Mouse (Mus musculus) lung, postnatal 0 days (tissue): Measurements from ENCODE around the gene Rufy3. TPM values are rescaled to one million over a fixed set of nuclear protein-coding genes. Genes with fewer than 3 reads are reported as not detected.
A peak's percentile ranks its signal among the peaks of the same experiment; 100 is the strongest.
"Not testable (repeated sequence)": the region's sequence is repeated elsewhere in the genome, so short reads cannot be mapped to it uniquely, and the experiment has no call there.

Experiments used
- ATAC-seq: fragments of 200-750 bp; cut with Nextera tagmentation; 2 replicates; pipeline ENCODE4 v1.8.0; 2017; ENCODE audit warnings: moderate library complexity
- DNase-seq: peaks from one replicate; pipeline ENCODE4 v3.0.0-alpha.2; 2016; ENCODE audit warnings: low spot score
- H3K27ac ChIP-seq: fragments of 300-500 bp; sonication (generic); 2 replicates; pipeline ENCODE4 v1.5.1; 2014; ENCODE audit warnings: antibody characterized with exemption, mild to moderate bottlenecking, low read length, mixed read lengths
- H3K27me3 ChIP-seq: fragments of 300-500 bp; sonication (generic); replicated peaks from 2 replicates; pipeline ENCODE4 v1.6.1; 2014; ENCODE audit warnings: low read length, mixed read lengths; ENCODE audit not compliant: insufficient read depth
- H3K36me3 ChIP-seq: fragments of 300-500 bp; sonication (generic); 2 replicates; pipeline ENCODE4 v1.6.1; 2014; ENCODE audit warnings: low read length, mixed read lengths; ENCODE audit not compliant: insufficient read depth
- H3K4me1 ChIP-seq: fragments of 300-500 bp; sonication (generic); 2 replicates; pipeline ENCODE4 v1.6.1; 2014; ENCODE audit warnings: antibody characterized with exemption, low read depth, low read length, mixed read lengths; ENCODE audit not compliant: insufficient read depth
- H3K4me2 ChIP-seq: fragments of 300-500 bp; sonication (generic); replicated peaks from 2 replicates; pipeline ENCODE4 v1.6.1; 2014; ENCODE audit warnings: low read depth, mild to moderate bottlenecking, low read length, moderate library complexity, mixed read lengths
- H3K4me3 ChIP-seq: fragments of 300-500 bp; sonication (generic); 2 replicates; pipeline ENCODE4 v1.5.1; 2014; ENCODE audit warnings: low read depth, low read length
- H3K9ac ChIP-seq: fragments of 300-500 bp; sonication (generic); replicated peaks from 2 replicates; pipeline ENCODE4 v1.6.1; 2014; ENCODE audit warnings: low read depth, mild to moderate bottlenecking
- H3K9me3 ChIP-seq: fragments of 300-500 bp; sonication (generic); 2 replicates; pipeline ENCODE4 v1.6.1; 2016; ENCODE audit warnings: low read length, mixed read lengths
- CTCF ChIP-seq: IDR thresholded peaks from 2 replicates; pipeline ENCODE4 v1.5.1; 2016; ENCODE audit warnings: antibody characterized with exemption, mild to moderate bottlenecking
- EP300 ChIP-seq: IDR thresholded peaks from 2 replicates; pipeline ENCODE4 v1.6.1; 2016; ENCODE audit warnings: antibody characterized with exemption, mild to moderate bottlenecking, control low read depth
- WGBS: fragments of 180-500 bp; shearing (Covaris S2); extraction: QIAGEN DNeasy Blood & Tissue Kit; methylation state at CpG from one replicate; pipeline ENCODE4 v1.1.7; 2014; 5-methylcytosine and 5-hydroxymethylcytosine counted together
- polyA plus RNA-seq: library from polyadenylated mRNA; unstranded; fragments of >200 nt; fragmentation: Nextera tagmentation; extraction: Ambion mirVana; gene quantifications from 2 replicates; pipeline ENCODE4 v1.2.1, GENCODE M21; 2015

Rufy3 gene
- polyA plus RNA-seq, 1 experiment from 2014 or later = 7.5 TPM

- H3K27ac ChIP-seq = no peak overlapping the region
- no peaks in the 10 kb centered on the region for H3K27me3 ChIP-seq
- WGBS = 60% methylated on average over 5 of the region's 5 CpGs
- H3K4me2 ChIP-seq = no peak overlapping the region
- no peaks in the 10 kb centered on the region for H3K36me3 ChIP-seq
- H3K9ac ChIP-seq = no peak overlapping the region
- DNase-seq (peak; percentile 78), ATAC-seq (peak; percentile 68)
- no peak overlapping the region for H3K4me3 ChIP-seq
- no peak for TF ChIP-seq EP300
- peak; percentile 81 for TF ChIP-seq CTCF
- H3K4me1 ChIP-seq = no peaks in the 10 kb centered on the region
- H3K9me3 ChIP-seq = no peaks in the 10 kb centered on the region
These were observed 22.1 kb upstream of the Rufy3 start for GRCm38 (mm10) chr5:88542651-88543282.

- H3K9ac ChIP-seq, H3K27me3 ChIP-seq, ATAC-seq, H3K4me2 ChIP-seq, H3K4me1 ChIP-seq, DNase-seq, H3K36me3 ChIP-seq, H3K27ac ChIP-seq, H3K9me3 ChIP-seq, H3K4me3 ChIP-seq: not testable (repeated sequence)
- 90% methylated on average over 1 of the region's 1 CpGs for WGBS
These were observed 20.4 kb upstream of the Rufy3 start for GRCm38 (mm10) chr5:88544411-88544810.

- no peaks in the 10 kb centered on the region for H3K4me1 ChIP-seq
- TF ChIP-seq EP300 (no peak), CTCF (no peak)
- WGBS = 80% methylated on average over 7 of the region's 7 CpGs
These were observed 19.3 kb upstream of the Rufy3 start for GRCm38 (mm10) chr5:88545536-88545935.

GRCm38 (mm10) chr5:88553271-88554085 is 11.4 kb upstream of the Rufy3 start:
- ATAC-seq (peak; percentile 43), DNase-seq (peak; percentile 49)
- Histone ChIP-seq H3K4me1 (peaks cover 9% of the 10 kb centered on the region), H3K4me2 (peak overlapping the region; percentile 64), H3K36me3 (no peaks in the 10 kb centered on the region), H3K4me3 (peak overlapping the region; percentile 81), H3K27ac (peak overlapping the region; percentile 90), H3K27me3 (no peaks in the 10 kb centered on the region), H3K9me3 (no peaks in the 10 kb centered on the region), H3K9ac (peak overlapping the region; percentile 45)
- TF ChIP-seq EP300 = no peak
- no peak for TF ChIP-seq CTCF
- WGBS = 6% methylated on average over 29 of the region's 29 CpGs

More at GRCm38 (mm10) chr5:88545536-88545935, 19.3 kb upstream of the Rufy3 start:
- Histone ChIP-seq H3K4me3 (no peak overlapping the region), H3K27ac (no peak overlapping the region), H3K9me3 (no peaks in the 10 kb centered on the region), H3K4me2 (no peak overlapping the region), H3K9ac (no peak overlapping the region), H3K36me3 (no peaks in the 10 kb centered on the region), H3K27me3 (no peaks in the 10 kb centered on the region)
- DNase-seq = no peak
- no peak for ATAC-seq

GRCm38 (mm10) chr5:88554086-88554886 is 10.6 kb upstream of the Rufy3 start, which contains the start of gene Utp3:
TSS of gene Utp3 (plus strand) at chr5:88554462.
- peak within 1 kb of the TSS; percentile 81 for H3K4me3 ChIP-seq
- TF ChIP-seq CTCF (peak; percentile 92), EP300 (peak; percentile 78)
- no peaks in the 10 kb centered on the region for H3K27me3 ChIP-seq
- no peaks in the 10 kb centered on the region for H3K9me3 ChIP-seq
- peak within 1 kb of the TSS; percentile 90 for H3K27ac ChIP-seq
- DNase-seq (peak; percentile 97), ATAC-seq (peak; percentile 96)
- peaks cover 9% of the 10 kb centered on the region for H3K4me1 ChIP-seq
- H3K9ac ChIP-seq = peak within 1 kb of the TSS; percentile 92
- H3K36me3 ChIP-seq = no peaks in the 10 kb centered on the region
- peak within 1 kb of the TSS; percentile 81 for H3K4me2 ChIP-seq
- under 1% methylated on average over 68 of the region's 76 CpGs for WGBS

- peak; percentile 56 for DNase-seq
- Histone ChIP-seq H3K9me3 (no peaks in the 10 kb centered on the region), H3K36me3 (no peaks in the 10 kb centered on the region), H3K4me3 (no peak overlapping the region), H3K9ac (no peak overlapping the region), H3K27ac (no peak overlapping the region), H3K27me3 (no peaks in the 10 kb centered on the region), H3K4me2 (no peak overlapping the region), H3K4me1 (peaks cover 9% of the 10 kb centered on the region)
- 12% methylated on average over 1 of the region's 1 CpGs for WGBS
- TF ChIP-seq EP300 (no peak), CTCF (no peak)
- no peak for ATAC-seq
These were observed 5.8 kb upstream of the Rufy3 start for GRCm38 (mm10) chr5:88558991-88559390.
